Mouse (Mus musculus) granulocyte monocyte progenitor cell, adult 5-6 weeks (primary cell): ENCODE results near the gene Asf1b. TPM values are rescaled to one million over a fixed set of nuclear protein-coding genes. Genes with fewer than 3 reads are reported as not detected.

Experiments used
- ATAC-seq: replicated peaks from 2 replicates; pipeline ENCODE4 v1.8.0; 2016; ENCODE audit warnings: mild to moderate bottlenecking, moderate TSS enrichment, inconsistent platforms; ENCODE audit not compliant: poor library complexity, severe bottlenecking
- total RNA-seq, 2 experiments: library from RNA; stranded (forward) in 1 of 2; stranded (reverse) in 1 of 2; fragments of 200-712, 200-1000 nt in 1 of 2; fragments of >200 nt in 1 of 2; fragmentation: Nextera tagmentation in 1 of 2; gene quantifications; 2 replicates each; pipeline ENCODE4 v1.2.3; 2014 to 2017

The Asf1b gene
- total RNA-seq, 2 experiments from 2014 or later, result 33.2 to 36.8 TPM

GRCm38 (mm10) chr8:84011705-84012498 is 56.6 kb downstream of the Asf1b start, which contains the start of gene 2210011C24Rik:
TSS of gene 2210011C24Rik (minus strand) at chr8:84012171.
- peak; percentile 31 for ATAC-seq

- peak; percentile 34 for ATAC-seq
Observed at GRCm38 (mm10) chr8:84012499-84013165, 57.3 kb downstream of the Asf1b start.

- no peak for ATAC-seq
Observed at GRCm38 (mm10) chr8:84015833-84016232, 60.5 kb downstream of the Asf1b start.

DNA sequence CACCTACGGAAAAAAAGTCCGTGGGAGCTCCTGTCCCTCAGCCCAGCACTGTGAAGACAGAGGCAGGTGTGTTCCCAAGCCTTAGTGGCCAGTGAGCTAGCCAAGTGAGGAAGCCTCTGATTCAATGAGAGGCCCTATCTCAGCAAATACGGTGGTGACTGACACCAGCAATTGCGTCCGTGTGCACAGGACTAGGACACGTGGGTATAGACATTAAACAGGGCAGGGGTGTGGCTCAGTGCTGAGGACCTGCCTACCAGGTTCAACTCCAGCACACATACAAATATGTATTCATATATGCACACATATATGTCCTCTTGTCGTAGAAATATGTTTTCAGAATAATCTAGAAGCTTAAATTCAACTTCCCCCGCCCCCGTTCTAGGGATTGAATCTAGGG is 64.4 kb downstream of the Asf1b start:
- ATAC-seq, result no peak

Other genes with a start within 250 kb of the Asf1b start
- gene Ddx39, start 240.3 kb upstream of the Asf1b start, total RNA-seq (2014; fragmentation: Nextera tagmentation), result 115 and 123 TPM in 2 replicates
- 123 and 124 TPM in 2 replicates for gene Ddx39, start 240.3 kb upstream of the Asf1b start, total RNA-seq (2017)
- gene Adgre5, start 214.2 kb upstream of the Asf1b start, total RNA-seq (2014; fragmentation: Nextera tagmentation), result 21.4 and 25.7 TPM in 2 replicates
- gene Adgre5, start 214.2 kb upstream of the Asf1b start, total RNA-seq (2017), result 21.7 and 27.2 TPM in 2 replicates
- gene Adgrl1, start 55.4 kb upstream of the Asf1b start, total RNA-seq (2014; fragmentation: Nextera tagmentation), result 1.4 and 2.4 TPM in 2 replicates
- 2.4 and 3.6 TPM in 2 replicates for gene Adgrl1, start 55.4 kb upstream of the Asf1b start, total RNA-seq (2017)
- not detected in 2 replicates for gene Gm10644, start 302 bp upstream of the Asf1b start, total RNA-seq (2014; fragmentation: Nextera tagmentation)
- gene Gm10644, start 302 bp upstream of the Asf1b start, total RNA-seq (2017), result not detected in 2 replicates
- gene Prkaca, start 17.5 kb downstream of the Asf1b start, total RNA-seq (2014; fragmentation: Nextera tagmentation), result 36.4 and 39.3 TPM in 2 replicates
- 18.2 and 20.3 TPM in 2 replicates for gene Prkaca, start 17.5 kb downstream of the Asf1b start, total RNA-seq (2017)
- 58.8 and 66.1 TPM in 2 replicates for gene Samd1, start 42.2 kb downstream of the Asf1b start, total RNA-seq (2014; fragmentation: Nextera tagmentation)
- gene Samd1, start 42.2 kb downstream of the Asf1b start, total RNA-seq (2017), result 37.5 and 60.0 TPM in 2 replicates
- gene 1700067K01Rik, start 46.0 kb downstream of the Asf1b start, total RNA-seq (2014; fragmentation: Nextera tagmentation), result 2.3 TPM in 1 of 2 replicates, not detected in the other
- not detected in 2 replicates for gene 1700067K01Rik, start 46.0 kb downstream of the Asf1b start, total RNA-seq (2017)
- gene 2210011C24Rik, start 56.7 kb downstream of the Asf1b start, total RNA-seq (2014; fragmentation: Nextera tagmentation), result not detected in 2 replicates
- not detected in 2 replicates for gene 2210011C24Rik, start 56.7 kb downstream of the Asf1b start, total RNA-seq (2017)
- gene Palm3, start 66.0 kb downstream of the Asf1b start, total RNA-seq (2014; fragmentation: Nextera tagmentation), result not detected in 2 replicates
- gene Palm3, start 66.0 kb downstream of the Asf1b start, total RNA-seq (2017), result not detected in 2 replicates
- gene Il27ra, start 87.1 kb downstream of the Asf1b start, total RNA-seq (2014; fragmentation: Nextera tagmentation), result 0.88 and 0.90 TPM in 2 replicates
- 1.4 and 1.9 TPM in 2 replicates for gene Il27ra, start 87.1 kb downstream of the Asf1b start, total RNA-seq (2017)
- not detected in 2 replicates for gene Rln3, start 89.5 kb downstream of the Asf1b start, total RNA-seq (2014; fragmentation: Nextera tagmentation)
- gene Rln3, start 89.5 kb downstream of the Asf1b start, total RNA-seq (2017), result not detected in 2 replicates
- gene Gm10643, start 109.6 kb downstream of the Asf1b start, total RNA-seq (2014; fragmentation: Nextera tagmentation), result 0.90 and 1.5 TPM in 2 replicates
- 0.34 and 1.8 TPM in 2 replicates for gene Gm10643, start 109.6 kb downstream of the Asf1b start, total RNA-seq (2017)
- gene Rfx1, start 111.3 kb downstream of the Asf1b start, total RNA-seq (2014; fragmentation: Nextera tagmentation), result 6.9 and 13.6 TPM in 2 replicates
- 3.1 and 4.3 TPM in 2 replicates for gene Rfx1, start 111.3 kb downstream of the Asf1b start, total RNA-seq (2017)
- 19.9 and 23.9 TPM in 2 replicates for gene Dcaf15, start 149.3 kb downstream of the Asf1b start, total RNA-seq (2014; fragmentation: Nextera tagmentation)
- 15.2 and 16.9 TPM in 2 replicates for gene Dcaf15, start 149.3 kb downstream of the Asf1b start, total RNA-seq (2017)
- gene Podnl1, start 170.5 kb downstream of the Asf1b start, total RNA-seq (2014; fragmentation: Nextera tagmentation), result 0.41 TPM in 1 of 2 replicates, not detected in the other
- gene Podnl1, start 170.5 kb downstream of the Asf1b start, total RNA-seq (2017), result 0.26 TPM in 1 of 2 replicates, not detected in the other
- 11.8 and 13.5 TPM in 2 replicates for gene Cc2d1a, start 192.4 kb downstream of the Asf1b start, total RNA-seq (2014; fragmentation: Nextera tagmentation)
- 4.2 and 9.0 TPM in 2 replicates for gene Cc2d1a, start 192.4 kb downstream of the Asf1b start, total RNA-seq (2017)
- gene 4930432K21Rik, start 192.5 kb downstream of the Asf1b start, total RNA-seq (2014; fragmentation: Nextera tagmentation), result 1.2 TPM in 1 of 2 replicates, not detected in the other
- gene 4930432K21Rik, start 192.5 kb downstream of the Asf1b start, total RNA-seq (2017), result 1.2 and 1.8 TPM in 2 replicates
- gene Nanos3, start 229.7 kb downstream of the Asf1b start, total RNA-seq (2014; fragmentation: Nextera tagmentation), result 3.5 and 9.6 TPM in 2 replicates
- gene Nanos3, start 229.7 kb downstream of the Asf1b start, total RNA-seq (2017), result not detected in 2 replicates